Mouse (Mus musculus): ENCODE measurements around the gene Sycp3. TPM values are rescaled to one million over a fixed set of nuclear protein-coding genes. Genes with fewer than 3 reads are reported as not detected.

Sycp3 gene
- not detected in 2 replicates for polyA plus RNA-seq (2012; ENCODE audit: insufficient read depth, low replicate concordance)

DNA sequence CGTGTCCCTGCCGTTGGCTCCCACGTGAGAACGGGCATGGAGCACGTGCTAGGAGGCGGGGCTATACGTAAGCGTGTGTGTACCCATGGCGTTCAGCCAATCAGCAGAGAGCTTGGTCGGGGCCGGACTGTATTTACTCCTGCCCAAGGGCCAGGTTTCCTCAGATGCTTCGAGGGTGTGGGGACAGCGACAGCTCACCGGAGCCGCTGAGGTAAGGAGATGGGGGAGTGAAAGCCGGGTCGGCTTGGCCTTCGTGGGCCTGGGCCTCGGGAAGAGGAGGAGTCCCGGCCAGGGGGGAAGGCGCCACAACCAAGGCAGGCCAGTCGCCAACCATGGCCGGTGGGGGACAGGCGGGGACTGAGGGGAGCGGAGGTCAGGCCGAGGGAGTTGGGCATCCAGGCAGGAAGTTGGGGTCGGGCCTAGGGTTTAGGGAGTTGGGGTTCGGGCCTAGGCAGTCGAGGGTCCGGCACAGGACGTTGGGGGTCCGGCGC lies at the start of gene Sycp3:
Gene Sycp3, plus strand, starts transcription at position 68 of the 491 bp plus-strand sequence.
- Histone ChIP-seq H3K27me3 (replicated peaks) (peaks cover 2% of the 10 kb centered on the region), H3K4me3 (replicated peaks) (no peak within 1 kb of the TSS), H3K36me3 (replicated peaks; ENCODE audit: low read length) (no peaks in the 10 kb centered on the region), H3K4me1 (no peaks in the 10 kb centered on the region), H3K9me3 (peaks cover 10% of the 10 kb centered on the region)
- TF ChIP-seq FLI1 (IDR thresholded peaks at IDR 0.05; ENCODE audit: low read length) (no peak), GATA1 (IDR thresholded peaks at IDR 0.05; ENCODE audit: borderline replicate concordance, low read length) (no peak)

- no peak for TF ChIP-seq FLI1 (IDR thresholded peaks at IDR 0.05; ENCODE audit: low read length)
- TF ChIP-seq GATA1 (IDR thresholded peaks at IDR 0.05; ENCODE audit: borderline replicate concordance, low read length), result no peak
Observed at GRCm38 (mm10) chr10:88409751-88410150, 49.6 kb upstream of the Sycp3 start.

GRCm38 (mm10) chr10:88412290-88412995 lies 46.9 kb upstream of the Sycp3 start:
- TF ChIP-seq GATA1 (IDR thresholded peaks at IDR 0.05; ENCODE audit: borderline replicate concordance, low read length) (no peak), FLI1 (IDR thresholded peaks at IDR 0.05; ENCODE audit: low read length) (no peak)
- H3K27me3 ChIP-seq (replicated peaks), result no peaks in the 10 kb centered on the region
- H3K9me3 ChIP-seq, result no peaks in the 10 kb centered on the region
- H3K4me1 ChIP-seq, result peaks cover 5% of the 10 kb centered on the region; the same call in 1 of the 2 replicates
- H3K4me3 ChIP-seq (replicated peaks), result no peak overlapping the region
- H3K36me3 ChIP-seq (replicated peaks; ENCODE audit: low read length), result peaks cover 39% of the 10 kb centered on the region

More at GRCm38 (mm10) chr10:88409751-88410150, 49.6 kb upstream of the Sycp3 start:
- no peaks in the 10 kb centered on the region for H3K4me1 ChIP-seq
- peaks cover 28% of the 10 kb centered on the region for H3K36me3 ChIP-seq (replicated peaks; ENCODE audit: low read length)
- no peaks in the 10 kb centered on the region for H3K9me3 ChIP-seq
- no peak overlapping the region for H3K4me3 ChIP-seq (replicated peaks)
- H3K27me3 ChIP-seq (replicated peaks), result no peaks in the 10 kb centered on the region

GRCm38 (mm10) chr10:88417686-88418085 lies 41.7 kb upstream of the Sycp3 start:
- Histone ChIP-seq H3K36me3 (replicated peaks; ENCODE audit: low read length) (peaks cover 77% of the 10 kb centered on the region), H3K9me3 (no peaks in the 10 kb centered on the region), H3K27me3 (replicated peaks) (no peaks in the 10 kb centered on the region), H3K4me3 (replicated peaks) (no peak overlapping the region), H3K4me1 (peaks cover 5% of the 10 kb centered on the region; the same call in 1 of the 2 replicates)
- no peak for TF ChIP-seq FLI1 (IDR thresholded peaks at IDR 0.05; ENCODE audit: low read length)
- TF ChIP-seq GATA1 (IDR thresholded peaks at IDR 0.05; ENCODE audit: borderline replicate concordance, low read length), result no peak

GRCm38 (mm10) chr10:88420141-88420541 lies 39.2 kb upstream of the Sycp3 start:
- no peak for TF ChIP-seq FLI1 (IDR thresholded peaks at IDR 0.05; ENCODE audit: low read length)
- TF ChIP-seq GATA1 (IDR thresholded peaks at IDR 0.05; ENCODE audit: borderline replicate concordance, low read length), result no peak
- Histone ChIP-seq H3K27me3 (replicated peaks) (no peaks in the 10 kb centered on the region), H3K36me3 (replicated peaks; ENCODE audit: low read length) (peaks cover 70% of the 10 kb centered on the region), H3K4me3 (replicated peaks) (no peak overlapping the region), H3K4me1 (peaks cover 5% of the 10 kb centered on the region; the same call in 1 of the 2 replicates), H3K9me3 (no peaks in the 10 kb centered on the region)

GRCm38 (mm10) chr10:88420655-88421435 lies 38.5 kb upstream of the Sycp3 start:
- Histone ChIP-seq H3K36me3 (replicated peaks; ENCODE audit: low read length) (peaks cover 64% of the 10 kb centered on the region), H3K4me1 (peaks cover 5% of the 10 kb centered on the region; the same call in 1 of the 2 replicates)
- no peak for TF ChIP-seq FLI1 (IDR thresholded peaks at IDR 0.05; ENCODE audit: low read length)

GRCm38 (mm10) chr10:88426158-88426816 lies 33.1 kb upstream of the Sycp3 start:
- H3K27me3 ChIP-seq (replicated peaks), result no peaks in the 10 kb centered on the region
- H3K36me3 ChIP-seq (replicated peaks; ENCODE audit: low read length), result peaks cover 71% of the 10 kb centered on the region
- H3K4me3 ChIP-seq (replicated peaks), result no peak overlapping the region
- no peaks in the 10 kb centered on the region for H3K4me1 ChIP-seq
- no peaks in the 10 kb centered on the region for H3K9me3 ChIP-seq
- TF ChIP-seq GATA1 (IDR thresholded peaks at IDR 0.05; ENCODE audit: borderline replicate concordance, low read length) (no peak), FLI1 (IDR thresholded peaks at IDR 0.05; ENCODE audit: low read length) (no peak)

More at GRCm38 (mm10) chr10:88420655-88421435, 38.5 kb upstream of the Sycp3 start:
- Histone ChIP-seq H3K27me3 (replicated peaks) (no peaks in the 10 kb centered on the region), H3K4me3 (replicated peaks) (no peak overlapping the region), H3K9me3 (no peaks in the 10 kb centered on the region)

DNA sequence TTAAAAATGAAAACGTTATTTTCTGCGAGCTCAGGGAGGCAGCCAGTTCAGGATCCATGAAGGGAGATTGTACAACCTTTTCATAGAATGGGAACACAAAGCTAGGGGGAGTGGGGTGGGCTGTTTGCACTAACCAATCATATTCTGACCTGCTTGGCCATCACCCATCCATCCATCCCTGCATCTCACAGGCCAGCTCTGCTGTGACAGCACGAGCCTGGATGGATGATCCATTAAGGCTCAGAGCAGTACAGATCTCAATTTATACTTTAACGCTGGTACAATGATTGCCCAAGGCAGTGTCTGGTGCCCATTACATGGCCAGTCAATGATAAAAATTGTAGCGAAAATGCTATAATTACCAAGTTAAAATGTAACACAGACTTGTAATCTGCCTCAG lies 32.5 kb upstream of the Sycp3 start:
- peaks cover 69% of the 10 kb centered on the region for H3K36me3 ChIP-seq (replicated peaks; ENCODE audit: low read length)
- TF ChIP-seq GATA1 (IDR thresholded peaks at IDR 0.05; ENCODE audit: borderline replicate concordance, low read length), result no peak
- TF ChIP-seq FLI1 (IDR thresholded peaks at IDR 0.05; ENCODE audit: low read length), result no peak
- no peaks in the 10 kb centered on the region for H3K9me3 ChIP-seq

GRCm38 (mm10) chr10:88427998-88428397 lies 31.4 kb upstream of the Sycp3 start:
- TF ChIP-seq GATA1 (IDR thresholded peaks at IDR 0.05; ENCODE audit: borderline replicate concordance, low read length), result no peak
- no peak for TF ChIP-seq FLI1 (IDR thresholded peaks at IDR 0.05; ENCODE audit: low read length)
- H3K4me3 ChIP-seq (replicated peaks), result no peak overlapping the region
- H3K36me3 ChIP-seq (replicated peaks; ENCODE audit: low read length), result peaks cover 69% of the 10 kb centered on the region
- no peaks in the 10 kb centered on the region for H3K27me3 ChIP-seq (replicated peaks)
- no peaks in the 10 kb centered on the region for H3K4me1 ChIP-seq
- H3K9me3 ChIP-seq, result no peaks in the 10 kb centered on the region

More for the DNA sequence above, 32.5 kb upstream of the Sycp3 start:
- Histone ChIP-seq H3K27me3 (replicated peaks) (no peaks in the 10 kb centered on the region), H3K4me1 (no peaks in the 10 kb centered on the region), H3K4me3 (replicated peaks) (no peak overlapping the region)

Measured in megakaryocyte, embryonic 14.5 days (primary cell).